Mouse (Mus musculus) neutrophil, adult 5-6 weeks (primary cell): ENCODE data around the gene Gm4214. TPM values are rescaled to one million over a fixed set of nuclear protein-coding genes. Genes with fewer than 3 reads are reported as not detected.
"Not testable (repeated sequence)": the region's sequence is repeated elsewhere in the genome, so short reads cannot be mapped to it uniquely, and the experiment has no call there.

Experiments used
- ATAC-seq: fragments of 151-379, 151-347 bp; 2 replicates; pipeline ENCODE4 v1.8.0; 2017; ENCODE audit warnings: mild to moderate bottlenecking, moderate TSS enrichment; ENCODE audit not compliant: insufficient number of reproducible peaks, poor library complexity, low FRiP score, severe bottlenecking; ENCODE audit errors: extremely low read depth
- total RNA-seq: library from RNA; stranded (forward); fragments of 200-1000 nt; gene quantifications from 2 replicates; pipeline ENCODE4 v1.2.3, GENCODE M21; 2017

The Gm4214 gene
- total RNA-seq: not detected in 2 replicates

DNA sequence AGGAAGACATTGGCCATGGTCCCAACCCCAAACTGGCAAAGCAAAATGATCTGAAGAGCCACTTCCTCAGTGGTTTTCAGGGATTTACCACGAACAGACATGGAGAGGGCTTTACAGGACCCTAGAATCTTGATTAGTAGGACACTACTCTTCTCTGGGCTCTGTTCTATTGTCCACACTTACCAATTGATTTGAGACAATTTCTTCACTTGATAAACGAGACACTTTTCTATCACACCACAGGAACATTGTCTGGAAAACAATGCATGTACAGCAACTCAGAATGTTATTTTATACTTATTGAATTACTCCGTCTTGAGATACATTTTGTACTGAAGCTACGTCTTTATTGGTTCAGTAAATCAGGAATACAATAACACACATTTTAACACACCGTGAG, at the start of gene Gm4214:
Gm4214 (minus strand) TSS at position 101 of the 400 bp plus-strand sequence.
- ATAC-seq: not testable (repeated sequence)

DNA sequence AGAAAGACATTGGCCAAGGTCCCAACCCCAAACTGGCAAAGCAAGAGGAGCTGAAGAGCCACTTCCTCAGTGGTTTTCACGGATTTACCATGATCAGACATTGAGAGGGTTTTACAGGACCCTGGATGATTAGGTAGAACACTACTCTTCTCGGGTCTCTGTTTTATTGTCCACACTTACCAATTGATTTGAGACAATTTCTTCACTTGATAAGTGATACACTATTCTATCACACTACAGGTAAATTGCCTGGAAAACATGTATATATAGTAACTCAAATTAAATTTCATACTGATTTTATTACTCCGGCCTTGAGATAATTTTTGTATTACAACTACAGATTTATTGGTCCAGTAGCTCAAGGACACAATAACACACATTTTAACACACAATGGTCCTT, 35.4 kb upstream of the Gm4214 start, which contains the start of gene Gm4216:
Gm4216 (minus strand) TSS at position 101 of the 400 bp plus-strand sequence.
- not testable (repeated sequence) for ATAC-seq

Other genes with a start within 250 kb of the Gm4214 start
- not detected in 2 replicates for gene Vmn1r157, start 223.0 kb downstream of the Gm4214 start, total RNA-seq
- not detected in 2 replicates for gene Vmn1r158, start 193.9 kb downstream of the Gm4214 start, total RNA-seq
- not detected in 2 replicates for gene Vmn1r159, start 141.1 kb downstream of the Gm4214 start, total RNA-seq
- not detected in 2 replicates for gene Vmn1r160, start 113.4 kb downstream of the Gm4214 start, total RNA-seq
- gene Gm4216, start 35.2 kb upstream of the Gm4214 start, total RNA-seq: not detected in 2 replicates
- gene Vmn1r163, start 70.9 kb upstream of the Gm4214 start, total RNA-seq: not detected in 2 replicates
- gene Gm8720, start 82.8 kb upstream of the Gm4214 start, total RNA-seq: not detected in 2 replicates
- gene Gm10662, start 159.8 kb upstream of the Gm4214 start, total RNA-seq: not detected in 2 replicates
- not detected in 2 replicates for gene Vmn1r165, start 232.7 kb upstream of the Gm4214 start, total RNA-seq